Mouse (Mus musculus) heart, adult 2 months (tissue): ENCODE measurements around the gene Timp2. TPM values are rescaled to one million over a fixed set of nuclear protein-coding genes. Genes with fewer than 3 reads are reported as not detected.

ENCODE experiments used
- DNase-seq, 2 experiments: peaks; one replicate each; pipeline ENCODE4 v3.0.0; 2021
- H3K27ac ChIP-seq: fragments of 200-600 bp; 2 replicates; pipeline ENCODE4 v1.8.1; 2022
- H3K27me3 ChIP-seq: fragments of 200-500 bp; 2 replicates; pipeline ENCODE4 v1.6.1; 2012; ENCODE audit warnings: mild to moderate bottlenecking, low read length, inconsistent platforms, mixed read lengths; ENCODE audit not compliant: control insufficient read depth, insufficient read depth
- H3K36me3 ChIP-seq: fragments of 200-500 bp; 2 replicates; pipeline ENCODE4 v1.6.1; 2012; ENCODE audit warnings: low read length, inconsistent platforms; ENCODE audit not compliant: control insufficient read depth, insufficient read depth
- H3K4me1 ChIP-seq: fragments of 200-500 bp; 2 replicates; pipeline ENCODE4 v1.6.1; 2011; ENCODE audit warnings: low read length; ENCODE audit not compliant: control insufficient read depth, insufficient read depth
- H3K4me3 ChIP-seq: fragments of 200-600 bp; 2 replicates; pipeline ENCODE4 v1.8.1; 2022
- H3K79me2 ChIP-seq: fragments of 200-500 bp; replicated peaks from 2 replicates; pipeline ENCODE4 v1.6.1; 2012; ENCODE audit warnings: mild to moderate bottlenecking, inconsistent platforms, low read length, moderate library complexity, mixed read lengths; ENCODE audit not compliant: control insufficient read depth, insufficient read depth
- H3K9ac ChIP-seq: fragments of 200-500 bp; 2 replicates; pipeline ENCODE4 v1.6.1; 2012; ENCODE audit warnings: low read depth, mild to moderate bottlenecking, control low read depth, inconsistent platforms, low read length, mixed read lengths
- CTCF ChIP-seq: fragments of 200-600 bp; IDR thresholded peaks from 2 replicates; pipeline ENCODE4 v1.8.1; 2022; ENCODE audit warnings: antibody characterized with exemption, mild to moderate bottlenecking, moderate library complexity
- EP300 ChIP-seq: fragments of 200-500 bp; IDR thresholded peaks from 2 replicates; pipeline ENCODE4 v1.6.1; 2011; ENCODE audit warnings: low read depth, low read length, control low read depth; ENCODE audit not compliant: insufficient read depth
- POLR2A ChIP-seq: fragments of 200-500 bp; IDR thresholded peaks from 2 replicates; pipeline ENCODE4 v1.6.1; 2011; ENCODE audit warnings: mild to moderate bottlenecking, low read depth, low read length, control low read depth; ENCODE audit not compliant: insufficient read depth
- WGBS: fragments of 180-500 bp; shearing (Covaris S2); methylation state at CpG from one replicate; pipeline ENCODE4 v1.1.7; 2018; 5-methylcytosine and 5-hydroxymethylcytosine counted together
- intact Hi-C: fragments of 180-260 bp; cut with DNase I; formaldehyde crosslinking; loops from one replicate; pipeline ENCODE4 v1.15.1; 2025
- polyA plus RNA-seq: library from polyadenylated mRNA; depleted of rRNA; stranded (reverse); fragments of >200 nt; gene quantifications from 2 replicates; pipeline ENCODE4 v1.2.3, GENCODE M21; 2012
- total RNA-seq, 2 experiments: library from RNA; stranded (reverse); gene quantifications; 2 replicates each; pipeline ENCODE4 v1.2.3; 2021

The Timp2 gene
- total and polyA plus RNA-seq, 3 experiments, result 98.9 to 109 (median 99.2) TPM

GRCm38 (mm10) chr11:118266044-118266665, 89.4 kb downstream of the Timp2 start:
- Histone ChIP-seq H3K9ac (no peak overlapping the region), H3K27ac (no peak overlapping the region; the same call in 1 of the 2 replicates), H3K4me1 (no peaks in the 10 kb centered on the region; the same call in 1 of the 2 replicates), H3K36me3 (no peaks in the 10 kb centered on the region), H3K27me3 (no peaks in the 10 kb centered on the region), H3K4me3 (no peak overlapping the region), H3K79me2 (no peaks in the 10 kb centered on the region)
- TF ChIP-seq EP300 (no peak), POLR2A (no peak), CTCF (no peak)
- no peak for DNase-seq
- 76% methylated on average over 10 of the region's 10 CpGs for WGBS
- intact Hi-C loops, result loop anchor here (5.0 kb wide), 1 partner anchor 184 kb away; no protein-coding TSS in a partner anchor

GRCm38 (mm10) chr11:118265621-118266020, 89.9 kb downstream of the Timp2 start:
- H3K36me3 ChIP-seq, result no peaks in the 10 kb centered on the region
- TF ChIP-seq CTCF, result no peak
- no peak for TF ChIP-seq EP300
- no peak for TF ChIP-seq POLR2A
- H3K27me3 ChIP-seq, result no peaks in the 10 kb centered on the region
- no peaks in the 10 kb centered on the region; the same call in 1 of the 2 replicates for H3K4me1 ChIP-seq
- H3K9ac ChIP-seq, result no peak overlapping the region
- 67% methylated on average over 11 of the region's 11 CpGs for WGBS
- intact Hi-C loops, result loop anchor here (5.0 kb wide), 1 partner anchor 183 kb away; no protein-coding TSS in a partner anchor
- no peak overlapping the region for H3K27ac ChIP-seq
- no peak overlapping the region for H3K4me3 ChIP-seq
- DNase-seq, result no peak
- no peaks in the 10 kb centered on the region for H3K79me2 ChIP-seq

- 92% methylated on average over 5 of the region's 5 CpGs for WGBS
- no peaks in the 10 kb centered on the region for H3K79me2 ChIP-seq
- no peak overlapping the region for H3K9ac ChIP-seq
- no peak overlapping the region for H3K4me3 ChIP-seq
- TF ChIP-seq EP300, result no peak
- TF ChIP-seq CTCF, result no peak
- no peak for TF ChIP-seq POLR2A
- no peak for DNase-seq
- H3K4me1 ChIP-seq, result no peaks in the 10 kb centered on the region; the same call in 1 of the 2 replicates
- no peak overlapping the region for H3K27ac ChIP-seq
- H3K36me3 ChIP-seq, result no peaks in the 10 kb centered on the region
- intact Hi-C loops, result no loop called here
- no peaks in the 10 kb centered on the region for H3K27me3 ChIP-seq
Measured at GRCm38 (mm10) chr11:118263146-118263545, 92.4 kb downstream of the Timp2 start.

GRCm38 (mm10) chr11:118260081-118260480, 95.5 kb downstream of the Timp2 start:
- no peak overlapping the region for H3K4me3 ChIP-seq
- no peaks in the 10 kb centered on the region for H3K4me1 ChIP-seq
- no peak overlapping the region for H3K9ac ChIP-seq
- WGBS, result 50% methylated on average over 8 of the region's 8 CpGs
- H3K79me2 ChIP-seq, result no peaks in the 10 kb centered on the region
- no peak for TF ChIP-seq POLR2A
- no peak for TF ChIP-seq EP300
- TF ChIP-seq CTCF, result no peak
- intact Hi-C loops, result no loop called here
- H3K36me3 ChIP-seq, result no peaks in the 10 kb centered on the region
- H3K27me3 ChIP-seq, result no peaks in the 10 kb centered on the region
- no peak for DNase-seq
- no peak overlapping the region for H3K27ac ChIP-seq

GRCm38 (mm10) chr11:118259580-118259979, 96.0 kb downstream of the Timp2 start:
- no peak overlapping the region for H3K4me3 ChIP-seq
- H3K79me2 ChIP-seq, result no peaks in the 10 kb centered on the region
- no peak overlapping the region for H3K9ac ChIP-seq
- intact Hi-C loops, result no loop called here
- no peaks in the 10 kb centered on the region for H3K27me3 ChIP-seq
- H3K27ac ChIP-seq, result no peak overlapping the region
- H3K4me1 ChIP-seq, result peaks cover 2% of the 10 kb centered on the region
- TF ChIP-seq CTCF, result no peak
- no peak for TF ChIP-seq POLR2A
- no peak for TF ChIP-seq EP300
- H3K36me3 ChIP-seq, result no peaks in the 10 kb centered on the region
- WGBS, result 91% methylated on average over 8 of the region's 8 CpGs
- DNase-seq, result no peak

GRCm38 (mm10) chr11:118256371-118256770, 99.2 kb downstream of the Timp2 start:
- no peak overlapping the region for H3K9ac ChIP-seq
- no peak for DNase-seq
- H3K27me3 ChIP-seq, result no peaks in the 10 kb centered on the region
- H3K27ac ChIP-seq, result no peak overlapping the region
- no peak for TF ChIP-seq CTCF
- no peak for TF ChIP-seq POLR2A
- TF ChIP-seq EP300, result no peak
- H3K79me2 ChIP-seq, result no peaks in the 10 kb centered on the region
- H3K4me3 ChIP-seq, result no peak overlapping the region
- intact Hi-C loops, result no loop called here
- H3K4me1 ChIP-seq, result peaks cover 12% of the 10 kb centered on the region
- H3K36me3 ChIP-seq, result no peaks in the 10 kb centered on the region
- WGBS, result 82% methylated on average over 7 of the region's 7 CpGs
